Mouse (Mus musculus) thymus, postnatal 0 days (tissue): ENCODE data around the gene Eri2. TPM values are rescaled to one million over a fixed set of nuclear protein-coding genes. Genes with fewer than 3 reads are reported as not detected.
"Not testable (repeated sequence)": the region's sequence is repeated elsewhere in the genome, so short reads cannot be mapped to it uniquely, and the experiment has no call there.

Source experiments
- DNase-seq: peaks from one replicate; pipeline ENCODE4 v3.0.0-alpha.2; 2015; ENCODE audit warnings: low spot score
- polyA plus RNA-seq: library from polyadenylated mRNA; unstranded; fragments of >200 nt; fragmentation: Nextera tagmentation; extraction: Ambion mirVana; gene quantifications from 2 replicates; pipeline ENCODE4 v1.2.1, GENCODE M21; 2015

Gene Eri2
- polyA plus RNA-seq, 1 experiment from 2014 or later, result 14.5 TPM

- peak; percentile 31 for DNase-seq
Measured at GRCm38 (mm10) chr7:119744321-119744720, 49.5 kb downstream of the Eri2 start.

- not testable (repeated sequence) for DNase-seq
Measured at GRCm38 (mm10) chr7:119739798-119740468, 53.9 kb downstream of the Eri2 start.

GRCm38 (mm10) chr7:119738877-119739276, 55.0 kb downstream of the Eri2 start:
- no peak for DNase-seq

GRCm38 (mm10) chr7:119731262-119731661, 62.6 kb downstream of the Eri2 start:
- peak; percentile 17 for DNase-seq

GRCm38 (mm10) chr7:119727621-119728020, 66.2 kb downstream of the Eri2 start:
- DNase-seq, result no peak

GRCm38 (mm10) chr7:119720947-119721310, 72.9 kb downstream of the Eri2 start:
- no peak for DNase-seq

GRCm38 (mm10) chr7:119720253-119720946, 73.5 kb downstream of the Eri2 start, which contains the start of gene Thumpd1:
TSS of gene Thumpd1 (minus strand) at chr7:119720798.
- peak; percentile 93 for DNase-seq

Other genes with a start within 250 kb of the Eri2 start
- not detected in 2 replicates for gene Acsm2, start 239.7 kb downstream of the Eri2 start, polyA plus RNA-seq
- gene Acsm1, start 187.0 kb downstream of the Eri2 start, polyA plus RNA-seq, result 0.13 TPM in 1 of 2 replicates, not detected in the other
- gene Acsm4, start 104.0 kb downstream of the Eri2 start, polyA plus RNA-seq, result 0.07 and 0.08 TPM in 2 replicates
- 84.6 and 85.9 TPM in 2 replicates for gene Thumpd1, start 73.3 kb downstream of the Eri2 start, polyA plus RNA-seq
- 0.08 and 0.09 TPM in 2 replicates for gene Acsm3, start 33.1 kb downstream of the Eri2 start, polyA plus RNA-seq
- 11.9 and 12.8 TPM in 2 replicates for gene Rexo5, start 52 bp downstream of the Eri2 start, polyA plus RNA-seq
- gene Lyrm1, start 101.8 kb upstream of the Eri2 start, polyA plus RNA-seq, result 10.6 and 10.7 TPM in 2 replicates
- gene Dcun1d3, start 102.2 kb upstream of the Eri2 start, polyA plus RNA-seq, result 6.5 TPM in 2 replicates